Mouse (Mus musculus): Measurements from ENCODE around the gene Zc2hc1b. TPM values are rescaled to one million over a fixed set of nuclear protein-coding genes. Genes with fewer than 3 reads are reported as not detected.

The Zc2hc1b gene
- total and polyA plus RNA-seq, 2 experiments from 2014 or later = not detected

DNA sequence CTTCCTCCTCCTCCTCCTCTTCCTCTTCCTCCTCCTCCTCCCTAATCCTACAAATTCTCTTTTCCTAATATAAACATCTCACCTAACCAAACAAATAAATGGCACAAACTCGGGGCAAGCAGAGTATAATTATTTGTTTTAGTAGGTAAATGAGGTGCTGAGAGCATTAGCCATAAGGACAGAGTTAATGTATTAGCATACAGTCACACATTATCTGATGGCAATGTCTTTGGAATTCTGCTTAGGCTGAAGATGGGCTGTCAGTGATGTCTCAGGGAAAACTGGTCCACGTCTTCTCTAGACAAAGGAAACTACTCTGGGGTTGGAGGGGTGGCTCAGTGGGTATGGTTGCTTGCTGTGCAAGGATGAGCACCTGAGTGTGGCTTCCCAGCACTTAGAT is 6.4 kb downstream of the Zc2hc1b start:
- Histone ChIP-seq H3K9ac (replicated peaks; ENCODE audit: low read length) (no peak overlapping the region), H3K4me2 (ENCODE audit: low read depth, low read length) (0 out of 2 replicates have a peak overlapping the region, but pooled peaks have one; percentile 16), H3K27me3 (ENCODE audit: insufficient read depth, low read length) (no peaks in the 10 kb centered on the region), H3K27ac (no peak overlapping the region), H3K36me3 (ENCODE audit: insufficient read depth, low read length) (no peaks in the 10 kb centered on the region), H3K4me3 (ENCODE audit: low read length) (no peak overlapping the region), H3K4me1 (ENCODE audit: insufficient read depth, low read length) (no peaks in the 10 kb centered on the region), H3K9me3 (ENCODE audit: low read length) (no peaks in the 10 kb centered on the region)
- no peak for DNase-seq (ENCODE audit: low spot score)
- 54% methylated on average over 2 of the region's 2 CpGs for WGBS
- no peak for TF ChIP-seq CTCF (IDR thresholded peaks at IDR 0.05; ENCODE audit: low read depth)
- ATAC-seq = 0 out of 2 replicates have a peak, but pooled peaks have one; percentile 9

- H3K4me1 ChIP-seq (ENCODE audit: insufficient read depth, low read length) = no peaks in the 10 kb centered on the region
- peak; percentile 81 for ATAC-seq
Measured at GRCm38 (mm10) chr10:13170739-13171448, 6.9 kb downstream of the Zc2hc1b start.

GRCm38 (mm10) chr10:13168461-13168860 is 9.4 kb downstream of the Zc2hc1b start:
- 92% methylated on average over 5 of the region's 5 CpGs for WGBS
- ATAC-seq = no peak

More at GRCm38 (mm10) chr10:13170739-13171448, 6.9 kb downstream of the Zc2hc1b start:
- Histone ChIP-seq H3K4me3 (ENCODE audit: low read length) (no peak overlapping the region), H3K27ac (no peak overlapping the region), H3K9ac (replicated peaks; ENCODE audit: low read length) (no peak overlapping the region), H3K36me3 (ENCODE audit: insufficient read depth, low read length) (no peaks in the 10 kb centered on the region), H3K9me3 (ENCODE audit: low read length) (no peaks in the 10 kb centered on the region), H3K27me3 (ENCODE audit: insufficient read depth, low read length) (no peaks in the 10 kb centered on the region), H3K4me2 (ENCODE audit: low read depth, low read length) (0 out of 2 replicates have a peak overlapping the region, but pooled peaks have one; percentile 16)
- peak; percentile 83 for DNase-seq (ENCODE audit: low spot score)
- TF ChIP-seq CTCF (IDR thresholded peaks at IDR 0.05; ENCODE audit: low read depth) = no peak
- WGBS = 22% methylated on average over 12 of the region's 12 CpGs

GRCm38 (mm10) chr10:13162031-13162430 is 15.8 kb downstream of the Zc2hc1b start:
- H3K9me3 ChIP-seq (ENCODE audit: low read length) = 0 out of 2 replicates have a peak, but pooled peaks cover 2% of the 10 kb centered on the region
- no peak for TF ChIP-seq CTCF (IDR thresholded peaks at IDR 0.05; ENCODE audit: low read depth)
- H3K36me3 ChIP-seq (ENCODE audit: insufficient read depth, low read length) = no peaks in the 10 kb centered on the region
- no peaks in the 10 kb centered on the region for H3K27me3 ChIP-seq (ENCODE audit: insufficient read depth, low read length)
- ATAC-seq = no peak
- no peaks in the 10 kb centered on the region for H3K4me1 ChIP-seq (ENCODE audit: insufficient read depth, low read length)
- 90% methylated on average over 4 of the region's 4 CpGs for WGBS
- H3K4me2 ChIP-seq (ENCODE audit: low read depth, low read length) = no peak overlapping the region
- DNase-seq (ENCODE audit: low spot score) = no peak
- no peak overlapping the region for H3K9ac ChIP-seq (replicated peaks; ENCODE audit: low read length)
- no peak overlapping the region for H3K4me3 ChIP-seq (ENCODE audit: low read length)
- H3K27ac ChIP-seq = no peak overlapping the region

More at GRCm38 (mm10) chr10:13168461-13168860, 9.4 kb downstream of the Zc2hc1b start:
- no peak for DNase-seq (ENCODE audit: low spot score)
- Histone ChIP-seq H3K27ac (no peak overlapping the region), H3K9ac (replicated peaks; ENCODE audit: low read length) (no peak overlapping the region), H3K4me1 (ENCODE audit: insufficient read depth, low read length) (no peaks in the 10 kb centered on the region), H3K9me3 (ENCODE audit: low read length) (no peaks in the 10 kb centered on the region), H3K36me3 (ENCODE audit: insufficient read depth, low read length) (no peaks in the 10 kb centered on the region), H3K27me3 (ENCODE audit: insufficient read depth, low read length) (no peaks in the 10 kb centered on the region), H3K4me2 (ENCODE audit: low read depth, low read length) (no peak overlapping the region), H3K4me3 (ENCODE audit: low read length) (no peak overlapping the region)
- TF ChIP-seq CTCF (IDR thresholded peaks at IDR 0.05; ENCODE audit: low read depth) = no peak

- Histone ChIP-seq H3K27me3 (ENCODE audit: insufficient read depth, low read length) (no peaks in the 10 kb centered on the region), H3K4me1 (ENCODE audit: insufficient read depth, low read length) (no peaks in the 10 kb centered on the region), H3K27ac (no peak overlapping the region), H3K9ac (replicated peaks; ENCODE audit: low read length) (no peak overlapping the region), H3K4me2 (ENCODE audit: low read depth, low read length) (no peak overlapping the region), H3K4me3 (ENCODE audit: low read length) (no peak overlapping the region), H3K36me3 (ENCODE audit: insufficient read depth, low read length) (no peaks in the 10 kb centered on the region), H3K9me3 (ENCODE audit: low read length) (0 out of 2 replicates have a peak, but pooled peaks cover 2% of the 10 kb centered on the region)
- TF ChIP-seq CTCF (IDR thresholded peaks at IDR 0.05; ENCODE audit: low read depth) = no peak
- no peak for ATAC-seq
- DNase-seq (ENCODE audit: low spot score) = no peak
- 93% methylated on average over 4 of the region's 4 CpGs for WGBS
Measured at GRCm38 (mm10) chr10:13160913-13161312, 16.9 kb downstream of the Zc2hc1b start.

GRCm38 (mm10) chr10:13155377-13155776 is 22.4 kb downstream of the Zc2hc1b start:
- no peak overlapping the region for H3K27ac ChIP-seq
- DNase-seq (ENCODE audit: low spot score) = no peak

More at GRCm38 (mm10) chr10:13155377-13155776, 22.4 kb downstream of the Zc2hc1b start:
- Histone ChIP-seq H3K4me1 (ENCODE audit: insufficient read depth, low read length) (no peaks in the 10 kb centered on the region), H3K27me3 (ENCODE audit: insufficient read depth, low read length) (no peaks in the 10 kb centered on the region), H3K4me3 (ENCODE audit: low read length) (no peak overlapping the region), H3K9ac (replicated peaks; ENCODE audit: low read length) (no peak overlapping the region), H3K4me2 (ENCODE audit: low read depth, low read length) (no peak overlapping the region), H3K9me3 (ENCODE audit: low read length) (0 out of 2 replicates have a peak, but pooled peaks cover 2% of the 10 kb centered on the region), H3K36me3 (ENCODE audit: insufficient read depth, low read length) (no peaks in the 10 kb centered on the region)
- TF ChIP-seq CTCF (IDR thresholded peaks at IDR 0.05; ENCODE audit: low read depth) = no peak
- WGBS = 77% methylated on average over 5 of the region's 5 CpGs
- ATAC-seq = no peak

All from hindbrain, postnatal 0 days (tissue).